Mouse (Mus musculus) hindbrain, embryonic 16.5 days (tissue): ENCODE data around the gene Maz. TPM values are rescaled to one million over a fixed set of nuclear protein-coding genes. Genes with fewer than 3 reads are reported as not detected.

ENCODE experiments used
- ATAC-seq: fragments of 200-750 bp; cut with Nextera tagmentation; 2 replicates; pipeline ENCODE4 v1.8.0; 2017; ENCODE audit warnings: moderate TSS enrichment, moderate library complexity
- H3K27ac ChIP-seq: fragments of 300-500 bp; sonication (generic); 2 replicates; pipeline ENCODE4 v1.5.1; 2014; ENCODE audit warnings: low read depth, mild to moderate bottlenecking, control low read depth, low read length, moderate library complexity
- H3K27me3 ChIP-seq: fragments of 300-500 bp; sonication (generic); replicated peaks from 2 replicates; pipeline ENCODE4 v1.6.1; 2014; ENCODE audit warnings: low read length; ENCODE audit not compliant: control insufficient read depth, insufficient read depth
- H3K36me3 ChIP-seq: fragments of 300-500 bp; sonication (generic); 2 replicates; pipeline ENCODE4 v1.6.1; 2014; ENCODE audit warnings: mild to moderate bottlenecking, low read length, moderate library complexity, mixed read lengths; ENCODE audit not compliant: control insufficient read depth, insufficient read depth
- H3K4me1 ChIP-seq: fragments of 300-500 bp; sonication (generic); 2 replicates; pipeline ENCODE4 v1.6.1; 2014; ENCODE audit warnings: low read depth, low read length; ENCODE audit not compliant: control insufficient read depth, insufficient read depth
- H3K4me2 ChIP-seq: fragments of 300-500 bp; sonication (generic); 2 replicates; pipeline ENCODE4 v1.6.1; 2014; ENCODE audit warnings: mild to moderate bottlenecking, low read length, control low read depth, moderate library complexity
- H3K4me3 ChIP-seq: fragments of 300-500 bp; sonication (generic); 2 replicates; pipeline ENCODE4 v1.5.1; 2014; ENCODE audit warnings: mild to moderate bottlenecking, low read length, control low read depth, moderate library complexity
- H3K9ac ChIP-seq: fragments of 300-500 bp; sonication (generic); 2 replicates; pipeline ENCODE4 v1.6.1; 2014; ENCODE audit warnings: low read depth, mild to moderate bottlenecking, control low read depth, low read length, moderate library complexity
- H3K9me3 ChIP-seq: fragments of 300-500 bp; sonication (generic); 2 replicates; pipeline ENCODE4 v1.6.1; 2014; ENCODE audit warnings: mild to moderate bottlenecking, low read length, moderate library complexity; ENCODE audit not compliant: control insufficient read depth
- WGBS: fragments of 180-500 bp; shearing (Covaris S2); extraction: QIAGEN DNeasy Blood & Tissue Kit; methylation state at CpG from one replicate; pipeline ENCODE4 v1.1.7; 2014; 5-methylcytosine and 5-hydroxymethylcytosine counted together
- polyA plus RNA-seq: library from polyadenylated mRNA; unstranded; fragments of >200 nt; fragmentation: Nextera tagmentation; extraction: Ambion mirVana; gene quantifications from 2 replicates; pipeline ENCODE4 v1.2.1, GENCODE M21; 2015

The Maz gene
- 53.9 and 55.0 TPM in 2 replicates for polyA plus RNA-seq

- H3K9me3 ChIP-seq: no peaks in the 10 kb centered on the region
- peak within 1 kb of the TSS; percentile 91 for H3K4me3 ChIP-seq
- peaks cover 13% of the 10 kb centered on the region; the same call in 1 of the 2 replicates for H3K36me3 ChIP-seq
- H3K4me1 ChIP-seq: peaks cover 33% of the 10 kb centered on the region
- WGBS: under 1% methylated on average over 53 of the region's 63 CpGs
- H3K27ac ChIP-seq: peak within 1 kb of the TSS; percentile 100
- H3K9ac ChIP-seq: peak within 1 kb of the TSS; percentile 97
- peak within 1 kb of the TSS; percentile 95 for H3K4me2 ChIP-seq
- ATAC-seq: peak; percentile 94
- H3K27me3 ChIP-seq: no peaks in the 10 kb centered on the region
Observed at GRCm38 (mm10) chr7:127026984-127027726, at the start of gene Maz. Gene Maz (minus strand): TSS chr7:127027037.

GRCm38 (mm10) chr7:127076188-127076587 lies 49.4 kb upstream of the Maz start:
- H3K9me3 ChIP-seq: no peaks in the 10 kb centered on the region
- no peaks in the 10 kb centered on the region for H3K36me3 ChIP-seq
- no peaks in the 10 kb centered on the region for H3K27me3 ChIP-seq
- no peak overlapping the region for H3K9ac ChIP-seq
- no peak for ATAC-seq
- no peak overlapping the region for H3K4me2 ChIP-seq
- H3K27ac ChIP-seq: no peak overlapping the region
- H3K4me3 ChIP-seq: no peak overlapping the region
- WGBS: 93% methylated on average over 5 of the region's 5 CpGs
- H3K4me1 ChIP-seq: no peaks in the 10 kb centered on the region

- H3K27me3 ChIP-seq: no peaks in the 10 kb centered on the region
- no peak overlapping the region for H3K4me3 ChIP-seq
- 90% methylated on average over 4 of the region's 4 CpGs for WGBS
- H3K4me2 ChIP-seq: no peak overlapping the region
- no peaks in the 10 kb centered on the region for H3K9me3 ChIP-seq
- H3K4me1 ChIP-seq: no peaks in the 10 kb centered on the region
- no peak overlapping the region for H3K27ac ChIP-seq
- no peaks in the 10 kb centered on the region for H3K36me3 ChIP-seq
- no peak for ATAC-seq
- no peak overlapping the region for H3K9ac ChIP-seq
Observed at GRCm38 (mm10) chr7:127073221-127073620, 46.4 kb upstream of the Maz start.

- Histone ChIP-seq H3K4me1 (no peaks in the 10 kb centered on the region), H3K27me3 (no peaks in the 10 kb centered on the region), H3K9ac (no peak overlapping the region), H3K9me3 (no peaks in the 10 kb centered on the region), H3K27ac (no peak overlapping the region), H3K36me3 (no peaks in the 10 kb centered on the region), H3K4me3 (no peak overlapping the region), H3K4me2 (no peak overlapping the region)
- 76% methylated on average over 4 of the region's 4 CpGs for WGBS
- no peak for ATAC-seq
Observed at GRCm38 (mm10) chr7:127070871-127071413, 44.1 kb upstream of the Maz start.

GRCm38 (mm10) chr7:127066317-127066716 lies 39.5 kb upstream of the Maz start:
- no peak for ATAC-seq
- Histone ChIP-seq H3K4me1 (no peaks in the 10 kb centered on the region), H3K27me3 (no peaks in the 10 kb centered on the region), H3K9me3 (no peaks in the 10 kb centered on the region), H3K4me3 (no peak overlapping the region), H3K36me3 (no peaks in the 10 kb centered on the region), H3K27ac (no peak overlapping the region), H3K9ac (no peak overlapping the region), H3K4me2 (no peak overlapping the region)
- 84% methylated on average over 4 of the region's 4 CpGs for WGBS

GRCm38 (mm10) chr7:127065538-127065937 lies 38.7 kb upstream of the Maz start:
- no peaks in the 10 kb centered on the region for H3K36me3 ChIP-seq
- no peaks in the 10 kb centered on the region for H3K9me3 ChIP-seq
- H3K9ac ChIP-seq: no peak overlapping the region
- no peaks in the 10 kb centered on the region for H3K4me1 ChIP-seq
- no peak overlapping the region for H3K4me2 ChIP-seq
- ATAC-seq: no peak
- WGBS: 93% methylated on average over 6 of the region's 6 CpGs
- H3K27me3 ChIP-seq: no peaks in the 10 kb centered on the region
- no peak overlapping the region for H3K27ac ChIP-seq
- no peak overlapping the region for H3K4me3 ChIP-seq

- no peaks in the 10 kb centered on the region for H3K36me3 ChIP-seq
- no peaks in the 10 kb centered on the region for H3K4me1 ChIP-seq
- no peaks in the 10 kb centered on the region for H3K9me3 ChIP-seq
- H3K4me3 ChIP-seq: no peak overlapping the region
- no peak overlapping the region for H3K9ac ChIP-seq
- no peak overlapping the region for H3K4me2 ChIP-seq
- no peaks in the 10 kb centered on the region for H3K27me3 ChIP-seq
- no peak overlapping the region for H3K27ac ChIP-seq
- WGBS: 66% methylated on average over 5 of the region's 5 CpGs
- ATAC-seq: no peak
Observed at GRCm38 (mm10) chr7:127055026-127055585, 28.3 kb upstream of the Maz start.

- peaks cover 12% of the 10 kb centered on the region for H3K4me1 ChIP-seq
- H3K4me3 ChIP-seq: peak within 1 kb of the TSS; percentile 79
- H3K9me3 ChIP-seq: no peaks in the 10 kb centered on the region
- no peaks in the 10 kb centered on the region for H3K36me3 ChIP-seq
- H3K27ac ChIP-seq: peak within 1 kb of the TSS; percentile 55
- peak; percentile 94 for ATAC-seq
- peak within 1 kb of the TSS; percentile 97 for H3K4me2 ChIP-seq
- H3K27me3 ChIP-seq: no peaks in the 10 kb centered on the region
- under 1% methylated on average over 47 of the region's 53 CpGs for WGBS
- peak within 1 kb of the TSS; percentile 81 for H3K9ac ChIP-seq
Observed at GRCm38 (mm10) chr7:127041851-127042672, 15.2 kb upstream of the Maz start, which contains the start of gene Kif22. Gene Kif22 (minus strand): TSS chr7:127042471.

GRCm38 (mm10) chr7:127031244-127031643 lies 4.4 kb upstream of the Maz start:
- no peaks in the 10 kb centered on the region for H3K27me3 ChIP-seq
- ATAC-seq: no peak
- no peak overlapping the region for H3K4me3 ChIP-seq
- WGBS: 90% methylated on average over 1 of the region's 1 CpGs
- H3K9me3 ChIP-seq: no peaks in the 10 kb centered on the region
- no peak overlapping the region for H3K4me2 ChIP-seq
- H3K9ac ChIP-seq: no peak overlapping the region
- H3K27ac ChIP-seq: 0 out of 2 replicates have a peak overlapping the region, but pooled peaks have one; percentile 17
- peaks cover 8% of the 10 kb centered on the region for H3K4me1 ChIP-seq
- H3K36me3 ChIP-seq: no peaks in the 10 kb centered on the region
